Mouse (Mus musculus) intestine, embryonic 16.5 days (tissue): Measurements from ENCODE around the gene Lrrc8a. TPM values are rescaled to one million over a fixed set of nuclear protein-coding genes. Genes with fewer than 3 reads are reported as not detected.

Source experiments
- ATAC-seq: fragments of 200-750 bp; cut with Nextera tagmentation; 2 replicates; pipeline ENCODE4 v1.8.0; 2017; ENCODE audit warnings: moderate TSS enrichment, moderate library complexity
- H3K27ac ChIP-seq: fragments of 300-500 bp; sonication (generic); 2 replicates; pipeline ENCODE4 v1.5.1; 2014; ENCODE audit warnings: mild to moderate bottlenecking, low read length
- H3K27me3 ChIP-seq: fragments of 300-500 bp; sonication (generic); replicated peaks from 2 replicates; pipeline ENCODE4 v1.6.1; 2014; ENCODE audit warnings: low read length, control low read depth, mixed read lengths; ENCODE audit not compliant: control insufficient read depth, insufficient read depth
- H3K36me3 ChIP-seq: fragments of 300-500 bp; sonication (generic); 2 replicates; pipeline ENCODE4 v1.6.1; 2014; ENCODE audit warnings: low read length, control low read depth; ENCODE audit not compliant: control insufficient read depth, insufficient read depth
- H3K4me1 ChIP-seq: fragments of 300-500 bp; sonication (generic); 2 replicates; pipeline ENCODE4 v1.6.1; 2014; ENCODE audit warnings: low read length, control low read depth, mixed read lengths; ENCODE audit not compliant: control insufficient read depth, insufficient read depth
- H3K4me2 ChIP-seq: fragments of 300-500 bp; sonication (generic); 2 replicates; pipeline ENCODE4 v1.6.1; 2014; ENCODE audit warnings: low read depth, low read length, control low read depth
- H3K4me3 ChIP-seq: fragments of 300-500 bp; sonication (generic); 2 replicates; pipeline ENCODE4 v1.5.1; 2014; ENCODE audit warnings: mild to moderate bottlenecking, low read length
- H3K9ac ChIP-seq: fragments of 300-500 bp; sonication (generic); 2 replicates; pipeline ENCODE4 v1.6.1; 2014; ENCODE audit warnings: low read depth, low read length
- H3K9me3 ChIP-seq: fragments of 300-500 bp; sonication (generic); 2 replicates; pipeline ENCODE4 v1.6.1; 2016; ENCODE audit warnings: low read length, control low read depth; ENCODE audit not compliant: control insufficient read depth
- WGBS: fragments of 180-500 bp; shearing (Covaris S2); extraction: QIAGEN DNeasy Blood & Tissue Kit; methylation state at CpG from one replicate; pipeline ENCODE4 v1.1.7; 2014; 5-methylcytosine and 5-hydroxymethylcytosine counted together
- polyA plus RNA-seq: library from polyadenylated mRNA; unstranded; fragments of >200 nt; fragmentation: Nextera tagmentation; extraction: Ambion mirVana; gene quantifications from 2 replicates; pipeline ENCODE4 v1.2.1, GENCODE M21; 2015

The Lrrc8a gene
- polyA plus RNA-seq, 1 experiment from 2014 or later = 37.4 TPM

GRCm38 (mm10) chr2:30235593-30235992 lies 1.9 kb upstream of the Lrrc8a start:
- Histone ChIP-seq H3K9ac (no peak overlapping the region), H3K9me3 (no peaks in the 10 kb centered on the region), H3K27me3 (no peaks in the 10 kb centered on the region), H3K27ac (no peak overlapping the region), H3K4me1 (peaks cover 27% of the 10 kb centered on the region), H3K4me3 (no peak overlapping the region), H3K4me2 (no peak overlapping the region), H3K36me3 (peaks cover under 1% of the 10 kb centered on the region; the same call in 1 of the 2 replicates)
- WGBS = 72% methylated on average over 5 of the region's 5 CpGs
- ATAC-seq = no peak

- Histone ChIP-seq H3K36me3 (peaks cover 10% of the 10 kb centered on the region), H3K27ac (peak overlapping the region; percentile 74), H3K9me3 (no peaks in the 10 kb centered on the region), H3K9ac (peak overlapping the region; percentile 73), H3K4me3 (peak overlapping the region; percentile 76), H3K4me2 (peak overlapping the region; percentile 66), H3K4me1 (peaks cover 28% of the 10 kb centered on the region), H3K27me3 (no peaks in the 10 kb centered on the region)
- WGBS = 3% methylated on average over 18 of the region's 18 CpGs
- peak; percentile 3; the same call in 1 of the 2 replicates for ATAC-seq
Measured at GRCm38 (mm10) chr2:30236426-30237198, 903 bp upstream of the Lrrc8a start.

DNA sequence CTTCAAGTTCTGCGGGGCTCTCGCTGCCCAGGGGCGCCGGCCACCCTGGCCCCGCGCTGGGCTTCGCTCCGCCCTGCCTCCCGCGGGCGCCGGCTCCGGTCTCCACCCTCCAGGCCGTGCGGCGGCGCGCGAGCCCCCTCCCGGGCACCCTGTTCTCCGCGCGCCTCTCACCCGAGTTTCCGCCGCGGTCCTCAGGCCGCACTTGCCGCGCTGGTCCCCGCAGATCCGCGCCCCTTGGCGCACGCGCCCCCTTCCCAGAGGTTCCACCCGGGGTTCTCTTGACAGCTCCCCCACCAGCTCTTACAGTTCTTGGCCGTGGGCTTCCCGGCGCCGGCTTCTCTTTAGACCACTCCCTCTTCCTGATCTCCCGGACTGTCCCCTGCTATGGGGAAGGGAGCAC lies 366 bp downstream of the Lrrc8a start:
- H3K27ac ChIP-seq = peak overlapping the region; percentile 91
- 0% methylated on average over 33 of the region's 42 CpGs for WGBS
- H3K4me3 ChIP-seq = peak overlapping the region; percentile 76
- peak overlapping the region; percentile 66 for H3K4me2 ChIP-seq
- peaks cover 28% of the 10 kb centered on the region for H3K4me1 ChIP-seq
- H3K9ac ChIP-seq = peak overlapping the region; percentile 92
- H3K27me3 ChIP-seq = no peaks in the 10 kb centered on the region
- ATAC-seq = peak; percentile 89
- peaks cover 12% of the 10 kb centered on the region for H3K36me3 ChIP-seq
- H3K9me3 ChIP-seq = no peaks in the 10 kb centered on the region

DNA sequence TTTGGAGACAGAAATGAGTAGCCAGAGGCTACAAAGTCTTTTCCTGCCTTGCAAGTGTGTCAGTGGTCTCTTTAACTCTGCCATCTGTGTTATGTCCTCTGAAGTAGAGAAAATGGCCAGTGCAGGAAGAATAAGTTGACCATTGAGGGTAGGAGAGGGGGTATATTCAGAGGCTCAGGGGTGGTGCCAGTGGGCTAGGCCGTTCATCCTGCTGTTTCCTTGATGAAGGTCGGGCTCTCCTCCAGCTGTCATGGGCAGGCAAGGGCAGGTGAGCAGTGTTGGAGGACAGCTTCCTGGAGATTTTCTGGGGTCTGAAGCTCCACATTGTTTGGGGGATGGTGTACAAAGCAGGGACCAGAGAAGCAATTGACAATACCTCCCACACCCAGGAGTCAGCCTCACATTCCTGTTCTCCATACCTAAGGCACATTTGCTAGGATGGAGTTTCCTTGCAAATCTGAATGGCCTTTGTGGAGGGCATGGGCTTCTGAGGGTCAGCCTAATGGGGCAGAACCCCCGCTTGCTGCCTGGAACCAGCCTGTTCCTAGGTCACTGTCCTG lies 1.5 kb downstream of the Lrrc8a start:
- H3K4me3 ChIP-seq = peak overlapping the region; percentile 76
- ATAC-seq = no peak
- H3K9me3 ChIP-seq = no peaks in the 10 kb centered on the region
- peaks cover 31% of the 10 kb centered on the region for H3K4me1 ChIP-seq
- peak overlapping the region; percentile 91 for H3K27ac ChIP-seq
- H3K36me3 ChIP-seq = peaks cover 15% of the 10 kb centered on the region
- peak overlapping the region; percentile 92 for H3K9ac ChIP-seq
- H3K27me3 ChIP-seq = no peaks in the 10 kb centered on the region
- H3K4me2 ChIP-seq = peak overlapping the region; percentile 66
- WGBS = 60% methylated on average over 3 of the region's 3 CpGs

DNA sequence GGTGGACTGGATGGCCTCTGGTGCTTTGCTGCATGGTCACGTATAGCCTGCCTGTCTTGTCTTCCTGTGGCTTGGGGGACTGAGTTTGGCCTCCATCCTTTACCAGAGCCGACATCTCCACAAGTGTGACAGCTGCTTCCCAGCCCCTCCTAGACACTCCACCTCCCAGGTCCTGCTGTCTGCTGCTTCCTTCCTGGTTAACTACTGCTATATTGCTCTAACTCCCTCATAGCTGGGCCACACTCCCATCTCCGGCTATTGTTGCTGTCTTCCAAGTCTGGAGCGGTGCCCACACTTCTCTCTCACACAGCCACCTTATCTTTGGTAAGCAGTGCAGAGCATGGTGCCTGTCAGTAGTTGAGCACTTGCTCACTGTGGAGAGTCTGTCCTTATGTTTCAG lies 2.3 kb downstream of the Lrrc8a start:
- Histone ChIP-seq H3K27me3 (no peaks in the 10 kb centered on the region), H3K4me3 (no peak overlapping the region), H3K9me3 (no peaks in the 10 kb centered on the region), H3K9ac (peak overlapping the region; percentile 8; the same call in 1 of the 2 replicates), H3K4me1 (peaks cover 37% of the 10 kb centered on the region), H3K27ac (peak overlapping the region; percentile 91), H3K36me3 (peaks cover 17% of the 10 kb centered on the region), H3K4me2 (peak overlapping the region; percentile 66; the same call in 1 of the 2 replicates)
- ATAC-seq = no peak
- WGBS = 59% methylated on average over 4 of the region's 4 CpGs

DNA sequence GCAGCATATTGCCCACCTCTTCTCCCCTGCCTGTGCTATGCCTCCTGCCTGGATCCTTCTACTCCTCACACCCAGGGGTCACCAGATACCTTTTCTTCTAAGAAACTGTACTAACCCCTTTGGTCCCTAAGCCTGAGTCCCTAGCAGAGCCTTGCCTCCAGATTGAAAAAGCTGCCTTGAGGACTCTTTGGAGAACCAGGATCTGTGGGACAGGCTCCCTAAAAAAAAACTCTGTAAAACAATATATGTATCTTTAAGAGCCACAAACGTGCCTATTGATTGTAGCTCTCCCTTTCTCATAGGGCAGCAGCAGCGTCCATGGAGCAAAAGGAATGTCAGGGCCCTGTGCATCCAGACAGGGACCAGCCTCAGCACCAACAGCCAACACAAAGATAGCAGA lies 2.8 kb downstream of the Lrrc8a start, which contains the start of gene Gm28035:
Gene Gm28035, plus strand, starts transcription at position 301 of the 400 bp plus-strand sequence.
- Histone ChIP-seq H3K9ac (peak within 1 kb of the TSS; percentile 92; the same call in 1 of the 2 replicates), H3K4me1 (peaks cover 37% of the 10 kb centered on the region), H3K27me3 (no peaks in the 10 kb centered on the region), H3K27ac (peak within 1 kb of the TSS; percentile 91), H3K9me3 (no peaks in the 10 kb centered on the region), H3K4me3 (peak within 1 kb of the TSS; percentile 76; the same call in 1 of the 2 replicates), H3K4me2 (peak within 1 kb of the TSS; percentile 66), H3K36me3 (peaks cover 20% of the 10 kb centered on the region)
- 69% methylated on average over 2 of the region's 2 CpGs for WGBS
- no peak for ATAC-seq

- no peak overlapping the region for H3K4me2 ChIP-seq
- no peaks in the 10 kb centered on the region for H3K27me3 ChIP-seq
- H3K9me3 ChIP-seq = no peaks in the 10 kb centered on the region
- H3K4me3 ChIP-seq = no peak overlapping the region
- H3K4me1 ChIP-seq = peaks cover 38% of the 10 kb centered on the region
- ATAC-seq = no peak
- H3K9ac ChIP-seq = no peak overlapping the region
- peaks cover 22% of the 10 kb centered on the region for H3K36me3 ChIP-seq
- peak overlapping the region; percentile 42 for H3K27ac ChIP-seq
- WGBS = 44% methylated on average over 4 of the region's 4 CpGs
Measured at GRCm38 (mm10) chr2:30242509-30242908, 5.0 kb downstream of the Lrrc8a start.

GRCm38 (mm10) chr2:30243391-30243790 lies 5.9 kb downstream of the Lrrc8a start:
- Histone ChIP-seq H3K27ac (no peak overlapping the region), H3K4me3 (no peak overlapping the region), H3K4me1 (peaks cover 36% of the 10 kb centered on the region), H3K4me2 (no peak overlapping the region), H3K27me3 (no peaks in the 10 kb centered on the region), H3K36me3 (peaks cover 24% of the 10 kb centered on the region), H3K9me3 (no peaks in the 10 kb centered on the region), H3K9ac (no peak overlapping the region)
- ATAC-seq = no peak
- WGBS = 85% methylated on average over 4 of the region's 4 CpGs

DNA sequence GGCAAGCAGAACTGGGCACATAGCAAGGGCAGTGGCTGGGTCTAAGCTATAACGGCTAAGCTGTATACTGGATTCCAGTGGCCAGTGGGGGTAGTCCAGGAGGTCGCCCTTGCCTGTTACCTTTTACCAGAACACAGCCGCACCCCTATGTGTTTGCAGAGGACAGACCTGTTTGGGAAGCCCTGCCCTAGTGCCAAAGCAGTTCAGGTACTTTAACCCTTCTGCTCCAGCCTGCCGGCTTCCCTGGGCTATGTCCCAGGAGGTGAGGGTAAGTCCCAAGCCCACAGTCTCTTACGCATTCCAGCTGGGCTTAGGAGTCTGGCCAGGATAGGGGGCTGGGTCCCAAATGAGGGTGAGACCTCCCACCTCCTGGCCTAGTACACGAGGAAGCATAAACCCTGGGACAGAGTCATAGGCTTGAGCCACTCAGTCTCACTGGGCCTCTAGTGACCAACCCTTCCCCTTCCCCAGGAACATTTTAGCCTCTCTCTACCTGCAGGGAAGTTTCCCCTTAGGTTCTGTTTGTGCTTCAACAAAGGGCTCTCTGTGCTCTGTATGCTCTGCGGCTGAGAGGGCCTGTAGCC lies 7.2 kb downstream of the Lrrc8a start:
- no peak overlapping the region for H3K4me3 ChIP-seq
- peaks cover 27% of the 10 kb centered on the region for H3K36me3 ChIP-seq
- H3K9ac ChIP-seq = 0 out of 2 replicates have a peak overlapping the region, but pooled peaks have one; percentile 21
- peak overlapping the region; percentile 42; the same call in 1 of the 2 replicates for H3K27ac ChIP-seq
- peaks cover 23% of the 10 kb centered on the region for H3K4me1 ChIP-seq
- H3K4me2 ChIP-seq = 0 out of 2 replicates have a peak overlapping the region, but pooled peaks have one; percentile 6
- WGBS = 56% methylated on average over 7 of the region's 7 CpGs
- H3K27me3 ChIP-seq = no peaks in the 10 kb centered on the region
- peak; percentile 8; the same call in 1 of the 2 replicates for ATAC-seq
- no peaks in the 10 kb centered on the region for H3K9me3 ChIP-seq
